Comparison of ENCODE assay signal across 12 mouse cellular contexts in genomic region chr3:84260837-84261236, GRCm38 (mm10). TPM values are rescaled to one million over a fixed set of nuclear protein-coding genes. Genes with fewer than 3 reads are reported as not detected.
DNase-seq lines count a peak whose midpoint lies in the region; ATAC-seq and TF ChIP-seq lines count a peak whose summit lies in the region.
"Had no signal": no experiment of that assay in that cellular context is flagged by ENCODE, and none has a peak within 500 bp of the region (broad histone marks: within the 10 kb centered on the region; RNA-seq: fewer than 3 reads in every experiment).

No protein-coding gene starts in this region.

- H3K9ac ChIP-seq in hindbrain, embryonic 14.5 days = no peak overlapping the region
- H3K9ac ChIP-seq in midbrain, embryonic 16.5 days (ENCODE audit: low read depth, low read length) = peak overlapping the region; percentile 93; the same call in 1 of the 2 replicates

- WGBS in hindbrain, embryonic 14.5 days = 20% methylated on average over 7 of the region's 7 CpGs
- WGBS in midbrain, embryonic 16.5 days = 20% methylated on average over 7 of the region's 7 CpGs
- 69% methylated on average over 7 of the region's 7 CpGs for WGBS in lung, adult 2 months

- H3K4me2 ChIP-seq in hindbrain, embryonic 14.5 days (replicated peaks) = no peak overlapping the region
- peak overlapping the region; percentile 58 for H3K4me2 ChIP-seq in midbrain, embryonic 16.5 days (ENCODE audit: low read length)

- H3K4me3 ChIP-seq in hindbrain, embryonic 14.5 days (replicated peaks; ENCODE audit: low read length) = no peak overlapping the region
- no peak overlapping the region for H3K4me3 ChIP-seq in midbrain, embryonic 16.5 days (ENCODE audit: low read depth, low read length)
- no peak overlapping the region for H3K4me3 ChIP-seq in lung, adult 2 months (replicated peaks; ENCODE audit: extremely low read depth, low read depth, low read length)

- no peaks in the 10 kb centered on the region for H3K27me3 ChIP-seq in hindbrain, embryonic 14.5 days (ENCODE audit: control insufficient read depth, insufficient read depth, low read length)
- H3K27me3 ChIP-seq in midbrain, embryonic 16.5 days (ENCODE audit: control insufficient read depth, insufficient read depth, low read depth, low read length) = no peaks in the 10 kb centered on the region

- DNase-seq in brain, embryonic 14.5 days (ENCODE audit: low read depth) = peak; percentile 77
- peak; percentile 62 for DNase-seq in embryo, embryonic 11 days
- no peak for DNase-seq in hindbrain, embryonic 14.5 days (ENCODE audit: low spot score)
- DNase-seq in lung, adult 2 months = no peak
- no peak for DNase-seq in right cerebral cortex, postnatal 36 days (ENCODE audit: low spot score in 2 of 2)
- no peak for DNase-seq in spleen, postnatal 4 days (ENCODE audit: low spot score in 2 of 2)
- DNase-seq in urinary bladder, postnatal 36 days (ENCODE audit: low spot score in 2 of 2) = no peak
- DNase-seq: adrenal gland, adult 8-10 months; heart, postnatal 36 days; kidney, postnatal 10 days; lung, postnatal 14 days had no signal

- ATAC-seq in hindbrain, embryonic 14.5 days (ENCODE audit: low FRiP score) = no peak
- ATAC-seq in midbrain, embryonic 16.5 days = no peak

- no peak for TF ChIP-seq POLR2A in brain, embryonic 14.5 days (IDR thresholded peaks at IDR 0.05; ENCODE audit: borderline replicate concordance, extremely low read depth, insufficient read depth, insufficient read length, poor library complexity, severe bottlenecking)
- TF ChIP-seq POLR2A in lung, adult 2 months (IDR thresholded peaks at IDR 0.05; ENCODE audit: borderline replicate concordance, extremely low read depth, low read depth, low read length) = no peak

- peaks cover 43% of the 10 kb centered on the region for H3K4me1 ChIP-seq in hindbrain, embryonic 14.5 days (replicated peaks; ENCODE audit: control insufficient read depth, insufficient read depth, low read length)
- peaks cover 26% of the 10 kb centered on the region for H3K4me1 ChIP-seq in midbrain, embryonic 16.5 days (ENCODE audit: control insufficient read depth, insufficient read depth, low read length)
- peaks cover 2% of the 10 kb centered on the region; the same call in 1 of the 2 replicates for H3K4me1 ChIP-seq in lung, adult 2 months (ENCODE audit: control insufficient read depth, insufficient read depth, low read length)

- no peaks in the 10 kb centered on the region for H3K9me3 ChIP-seq in hindbrain, embryonic 14.5 days (ENCODE audit: control insufficient read depth, low read length)
- no peaks in the 10 kb centered on the region for H3K9me3 ChIP-seq in midbrain, embryonic 16.5 days (replicated peaks; ENCODE audit: control insufficient read depth, low read length, poor library complexity, severe bottlenecking)

- no peak for TF ChIP-seq CTCF in brain, embryonic 14.5 days (IDR thresholded peaks at IDR 0.05; ENCODE audit: borderline replicate concordance, extremely low read depth, insufficient read depth, insufficient read length)
- no peak for TF ChIP-seq CTCF in lung, adult 2 months (IDR thresholded peaks at IDR 0.05; ENCODE audit: insufficient read depth, low read length)

- no peaks in the 10 kb centered on the region for H3K36me3 ChIP-seq in hindbrain, embryonic 14.5 days (replicated peaks; ENCODE audit: control insufficient read depth, insufficient read depth)
- no peaks in the 10 kb centered on the region for H3K36me3 ChIP-seq in midbrain, embryonic 16.5 days (ENCODE audit: control insufficient read depth, insufficient read depth, low read length)

- H3K27ac ChIP-seq in hindbrain, embryonic 14.5 days = peak overlapping the region; percentile 95; the same call in 1 of the 2 replicates
- H3K27ac ChIP-seq in midbrain, embryonic 16.5 days (ENCODE audit: low read length) = no peak overlapping the region; the same call in 1 of the 2 replicates

RNA-seq across cellular contexts. Expression of gene Trim2, which starts 45.8 kb away (rescaled TPM):
- 102 and 118 TPM in 2 replicates for polyA plus RNA-seq in brain, embryonic 14.5 days (2012; rRNA removed)
- polyA plus RNA-seq in hindbrain, embryonic 14.5 days (2014; fragmentation: Nextera tagmentation; extraction: Ambion mirVana) = 136 and 151 TPM in 2 replicates
- 174 and 182 TPM in 2 replicates for polyA plus RNA-seq in midbrain, embryonic 16.5 days (2015; fragmentation: Nextera tagmentation; extraction: Ambion mirVana)
- polyA plus RNA-seq in lung, adult 2 months (2012; rRNA removed) = 26.3 and 29.8 TPM in 2 replicates

Comparison
In these comparisons a context has a peak if more than half of its experiments do, and no peak if none do; other contexts are left out.
1. DNase-seq: peak in brain, embryonic 14.5 days (single experiment) and embryo, embryonic 11 days (single experiment); none in hindbrain, embryonic 14.5 days (single experiment), lung, adult 2 months (single experiment), right cerebral cortex, postnatal 36 days (0 of 2), spleen, postnatal 4 days (0 of 2) and urinary bladder, postnatal 36 days (0 of 2).